ENCODE assay signal across 1 mouse cellular context in genomic region chr10:94924450-94924849, GRCm38 (mm10).
A peak's percentile ranks its signal among the peaks of the same experiment; 100 is the strongest.
TF ChIP-seq lines count a peak whose summit lies in the region.

No protein-coding gene starts in this region.

TF ChIP-seq in MEL, 35 proteins besides CTCF, POLR2A, EP300 and RAD21 (continued from another document):
- TF ChIP-seq BHLHE40 (IDR thresholded peaks at IDR 0.05; ENCODE audit: borderline replicate concordance, low read depth, low read length) (no peak; the same call in 1 of the 2 replicates), POLR2AphosphoS2 (IDR thresholded peaks at IDR 0.05; ENCODE audit: low read length) (no peak), USF2 (IDR thresholded peaks at IDR 0.05; ENCODE audit: borderline replicate concordance in 1 of 2, insufficient read depth in 1 of 2, low read depth in 1 of 2, low read length in 2 of 2) (no peak), CHD2 (IDR thresholded peaks at IDR 0.05; ENCODE audit: low read length) (no peak), MYC (IDR thresholded peaks at IDR 0.05; ENCODE audit: low read depth, low read length) (no peak), MEF2A (IDR thresholded peaks at IDR 0.05; ENCODE audit: extremely low read depth, insufficient replicate concordance, low read depth, low read length, poor library complexity, severe bottlenecking) (no peak), HCFC1 (IDR thresholded peaks at IDR 0.05; ENCODE audit: low read depth, low read length) (no peak), USF1 (IDR thresholded peaks at IDR 0.05; ENCODE audit: low read depth, low read length) (no peak), TAL1 (IDR thresholded peaks at IDR 0.05; ENCODE audit: low read length) (peak; percentile 78), TBP (IDR thresholded peaks at IDR 0.05; ENCODE audit: low read depth, low read length) (0 out of 2 replicates have a peak, but pooled peaks have one; percentile 6), CHD1 (IDR thresholded peaks at IDR 0.05; ENCODE audit: low read depth, low read length) (no peak), KAT2A (conservative IDR thresholded peaks at IDR 0.05; ENCODE audit: low read depth, low read length) (no peak), ZC3H11A (IDR thresholded peaks at IDR 0.05; ENCODE audit: low read depth, low read length) (no peak), ZNF384 (IDR thresholded peaks at IDR 0.05; ENCODE audit: low read depth, low read length) (0 out of 2 replicates have a peak, but pooled peaks have one; percentile 82), UBTF (IDR thresholded peaks at IDR 0.05; ENCODE audit: borderline replicate concordance, insufficient read depth, low read depth, low read length) (no peak), ELF1 (IDR thresholded peaks at IDR 0.05; ENCODE audit: low read depth, low read length) (no peak), MYB (IDR thresholded peaks at IDR 0.05; ENCODE audit: low read depth, low read length) (peak; percentile 56; the same call in 1 of the 2 replicates), GATA1 (IDR thresholded peaks at IDR 0.05; ENCODE audit: low read depth, low read length) (peak; percentile 80), GABPA (IDR thresholded peaks at IDR 0.05; ENCODE audit: low read depth, low read length) (no peak), ZMIZ1 (IDR thresholded peaks at IDR 0.05; ENCODE audit: low read depth, low read length) (no peak), SMC3 (IDR thresholded peaks at IDR 0.05; ENCODE audit: low read depth, low read length) (no peak), ZKSCAN1 (IDR thresholded peaks at IDR 0.05; ENCODE audit: low read depth, low read length) (no peak), SIN3A (IDR thresholded peaks at IDR 0.05; ENCODE audit: low read length) (no peak; the same call in 1 of the 2 replicates), RCOR1 (IDR thresholded peaks at IDR 0.05; ENCODE audit: low read depth, low read length) (peak; percentile 83), E2F4 (IDR thresholded peaks at IDR 0.05; ENCODE audit: borderline replicate concordance, low read depth, low read length) (no peak), NELFE (IDR thresholded peaks at IDR 0.05; ENCODE audit: low read depth, low read length) (no peak), NRF1 (IDR thresholded peaks at IDR 0.05; ENCODE audit: insufficient read depth, low read depth, low read length, poor library complexity, severe bottlenecking) (no peak), TCF12 (IDR thresholded peaks at IDR 0.05; ENCODE audit: low read depth, low read length) (peak; percentile 83), POLR2AphosphoS5 (IDR thresholded peaks at IDR 0.05; ENCODE audit: borderline replicate concordance, low read depth, low read length) (no peak), MXI1 (IDR thresholded peaks at IDR 0.05; ENCODE audit: low read depth, low read length) (0 out of 2 replicates have a peak, but pooled peaks have one; percentile 9), MAFK (IDR thresholded peaks at IDR 0.05; ENCODE audit: borderline replicate concordance, low read depth, low read length) (no peak)
